Mouse (Mus musculus) MEL (cell line): ENCODE measurements around the gene Fam122a. TPM values are rescaled to one million over a fixed set of nuclear protein-coding genes. Genes with fewer than 3 reads are reported as not detected.

ENCODE experiments used
- DNase-seq: peaks from one replicate; pipeline ENCODE4 v3.0.0; 2011; ENCODE audit warnings: low read depth, low spot score
- H3K27ac ChIP-seq: 2 replicates; pipeline ENCODE4 v1.5.1; 2012; ENCODE audit warnings: low read depth, mild to moderate bottlenecking, control low read depth, low read length, moderate library complexity; ENCODE audit not compliant: control insufficient read depth
- H3K27me3 ChIP-seq, 2 experiments: fragments of 150-350 bp in 1 of 2; sonication (generic) in 1 of 2; 2 replicates each; pipeline ENCODE4 v1.6.1; 2012; ENCODE audit warnings: low read length in 2 of 2, mild to moderate bottlenecking in 2 of 2, improper control_type of control experiment in 1 of 2, moderate library complexity in 1 of 2; ENCODE audit not compliant: insufficient read depth in 2 of 2, control insufficient read depth in 1 of 2
- H3K36me3 ChIP-seq, 2 experiments: 2 replicates each; pipeline ENCODE4 v1.6.1; 2012 to 2014; ENCODE audit warnings: low read length in 2 of 2, improper control_type of control experiment in 1 of 2, inconsistent platforms in 1 of 2, mild to moderate bottlenecking in 1 of 2; ENCODE audit not compliant: insufficient read depth in 2 of 2, control insufficient read depth in 1 of 2
- H3K4me1 ChIP-seq, 2 experiments: fragments of 150-350 bp in 1 of 2; sonication (generic) in 1 of 2; 2 replicates each; pipeline ENCODE4 v1.6.1; 2012; ENCODE audit warnings: low read length in 2 of 2, improper control_type of control experiment in 1 of 2, mild to moderate bottlenecking in 1 of 2; ENCODE audit not compliant: insufficient read depth in 2 of 2, control insufficient read depth in 1 of 2
- H3K4me3 ChIP-seq, 2 experiments: fragments of 150-350 bp in 1 of 2; sonication (generic) in 1 of 2; 2 replicates each; pipeline ENCODE4 v1.5.1; 2012; ENCODE audit warnings: low read depth in 2 of 2, low read length in 2 of 2, mild to moderate bottlenecking in 2 of 2, moderate library complexity in 2 of 2, control low read depth in 1 of 2, improper control_type of control experiment in 1 of 2; ENCODE audit not compliant: control insufficient read depth in 1 of 2, insufficient read depth in 1 of 2
- H3K79me2 ChIP-seq: 2 replicates; pipeline ENCODE4 v1.6.1; 2012; ENCODE audit warnings: mild to moderate bottlenecking, low read length, moderate library complexity; ENCODE audit not compliant: control insufficient read depth, poor library complexity, insufficient read depth
- H3K9ac ChIP-seq: 2 replicates; pipeline ENCODE4 v1.6.1; 2012; ENCODE audit warnings: low read depth, mild to moderate bottlenecking, control low read depth, low read length, moderate library complexity; ENCODE audit not compliant: control insufficient read depth, poor library complexity, severe bottlenecking
- H3K9me3 ChIP-seq: fragments of 150-350 bp; sonication (generic); replicated peaks from 2 replicates; pipeline ENCODE4 v1.6.1; 2012; ENCODE audit warnings: mild to moderate bottlenecking, low read length, improper control_type of control experiment, moderate library complexity; ENCODE audit not compliant: insufficient read depth
- CHD2 ChIP-seq: IDR thresholded peaks from 2 replicates; pipeline ENCODE4 v1.6.1; 2011; ENCODE audit warnings: low read length, improper control_type of control experiment
- ELF1 ChIP-seq: IDR thresholded peaks from 2 replicates; pipeline ENCODE4 v1.6.1; 2014; ENCODE audit warnings: low read depth, mild to moderate bottlenecking, inconsistent platforms, low read length, improper control_type of control experiment, moderate library complexity
- EP300 ChIP-seq, 2 experiments: IDR thresholded peaks; 2 replicates each; pipeline ENCODE4 v1.6.1; 2011; ENCODE audit warnings: improper control_type of control experiment in 2 of 2, low read length in 2 of 2, low read depth in 1 of 2, mild to moderate bottlenecking in 1 of 2
- ETS1 ChIP-seq: IDR thresholded peaks from 2 replicates; pipeline ENCODE4 v1.6.1; 2012; ENCODE audit warnings: low read depth, mild to moderate bottlenecking, inconsistent platforms, low read length, improper control_type of control experiment, moderate library complexity
- GATA1 ChIP-seq: IDR thresholded peaks from 2 replicates; pipeline ENCODE4 v1.6.1; 2011; ENCODE audit warnings: low read depth, low read length, improper control_type of control experiment
- HCFC1 ChIP-seq: IDR thresholded peaks from 2 replicates; pipeline ENCODE4 v1.6.1; 2012; ENCODE audit warnings: low read depth, mild to moderate bottlenecking, inconsistent platforms, low read length, improper control_type of control experiment, moderate library complexity
- KAT2A ChIP-seq: conservative IDR thresholded peaks from 2 replicates; pipeline ENCODE4 v1.6.1; 2012; ENCODE audit warnings: low read depth, low read length, improper control_type of control experiment, inconsistent platforms
- MAZ ChIP-seq: IDR thresholded peaks from 2 replicates; pipeline ENCODE4 v1.6.1; 2012; ENCODE audit warnings: low read depth, mild to moderate bottlenecking, inconsistent platforms, low read length, improper control_type of control experiment
- MXI1 ChIP-seq: IDR thresholded peaks from 2 replicates; pipeline ENCODE4 v1.6.1; 2011; ENCODE audit warnings: mild to moderate bottlenecking, low read depth, low read length, improper control_type of control experiment
- MYC ChIP-seq: IDR thresholded peaks from 2 replicates; pipeline ENCODE4 v1.6.1; 2011; ENCODE audit warnings: low read depth, mild to moderate bottlenecking, low read length, improper control_type of control experiment, moderate library complexity
- NELFE ChIP-seq: IDR thresholded peaks from 2 replicates; pipeline ENCODE4 v1.6.1; 2011; ENCODE audit warnings: low read depth, low read length, improper control_type of control experiment
- POLR2A ChIP-seq, 2 experiments: IDR thresholded peaks; 2 replicates each; pipeline ENCODE4 v1.6.1; 2011 to 2012; ENCODE audit warnings: low read length in 2 of 2, mild to moderate bottlenecking in 2 of 2, control low read depth in 1 of 2, improper control_type of control experiment in 1 of 2, low read depth in 1 of 2, moderate library complexity in 1 of 2; ENCODE audit not compliant: control insufficient read depth in 1 of 2, insufficient read depth in 1 of 2, poor library complexity in 1 of 2
- RAD21 ChIP-seq: IDR thresholded peaks from 2 replicates; pipeline ENCODE4 v1.6.1; 2011; ENCODE audit warnings: mild to moderate bottlenecking, low read depth, low read length, improper control_type of control experiment
- RCOR1 ChIP-seq: IDR thresholded peaks from 2 replicates; pipeline ENCODE4 v1.6.1; 2012; ENCODE audit warnings: low read depth, mild to moderate bottlenecking, inconsistent platforms, low read length, improper control_type of control experiment
- SMC3 ChIP-seq: IDR thresholded peaks from 2 replicates; pipeline ENCODE4 v1.6.1; 2011; ENCODE audit warnings: low read depth, low read length, improper control_type of control experiment
- TAL1 ChIP-seq: IDR thresholded peaks from 2 replicates; pipeline ENCODE4 v1.6.1; 2012; ENCODE audit warnings: mild to moderate bottlenecking, inconsistent platforms, low read length, moderate library complexity, mixed read lengths
- TBP ChIP-seq: IDR thresholded peaks from 2 replicates; pipeline ENCODE4 v1.8.0; 2011; ENCODE audit warnings: low read depth, low read length, improper control_type of control experiment
- TCF12 ChIP-seq: IDR thresholded peaks from 2 replicates; pipeline ENCODE4 v1.6.1; 2014; ENCODE audit warnings: low read depth, mild to moderate bottlenecking, inconsistent platforms, low read length, improper control_type of control experiment, moderate library complexity
- UBTF ChIP-seq: IDR thresholded peaks from 2 replicates; pipeline ENCODE4 v1.6.1; 2012; ENCODE audit warnings: low read depth, mild to moderate bottlenecking, inconsistent platforms, low read length, improper control_type of control experiment, moderate library complexity, borderline replicate concordance; ENCODE audit not compliant: insufficient read depth
- USF2 ChIP-seq, 2 experiments: IDR thresholded peaks; 2 replicates each; pipeline ENCODE4 v1.6.1; 2011 to 2012; ENCODE audit warnings: improper control_type of control experiment in 2 of 2, low read length in 2 of 2, borderline replicate concordance in 1 of 2, inconsistent platforms in 1 of 2, low read depth in 1 of 2, mild to moderate bottlenecking in 1 of 2; ENCODE audit not compliant: insufficient read depth in 1 of 2
- ZC3H11A ChIP-seq: IDR thresholded peaks from 2 replicates; pipeline ENCODE4 v1.6.1; 2012; ENCODE audit warnings: low read depth, mild to moderate bottlenecking, inconsistent platforms, low read length, improper control_type of control experiment
- ZKSCAN1 ChIP-seq: IDR thresholded peaks from 2 replicates; pipeline ENCODE4 v1.6.1; 2012; ENCODE audit warnings: low read depth, mild to moderate bottlenecking, inconsistent platforms, low read length, improper control_type of control experiment, moderate library complexity
- ZMIZ1 ChIP-seq: IDR thresholded peaks from 2 replicates; pipeline ENCODE4 v1.6.1; 2012; ENCODE audit warnings: low read depth, mild to moderate bottlenecking, inconsistent platforms, low read length, improper control_type of control experiment, moderate library complexity
- polyA plus RNA-seq, 2 experiments: library from polyadenylated mRNA; stranded (reverse) in 1 of 2; unstranded in 1 of 2; fragments of >175 nt in 1 of 2; fragments of >200 nt in 1 of 2; gene quantifications; 2 replicates each; pipeline versions ENCODE4 v1.2.1 to v1.2.4; 2012; ENCODE audit warnings: low replicate concordance in 2 of 2, low read depth in 1 of 2; ENCODE audit not compliant: insufficient read length in 2 of 2, insufficient read depth in 1 of 2, missing spikeins in 1 of 2
- total RNA-seq: library from RNA; depleted of rRNA; stranded (reverse); fragments of 300-350 nt; gene quantifications from 2 replicates; pipeline ENCODE4 v1.2.3, GENCODE M21; 2012

Gene Fam122a
- total and polyA plus RNA-seq, 3 experiments = 4.5 to 38.4 TPM; not detected in 1

- no peaks in the 10 kb centered on the region for H3K9me3 ChIP-seq
- H3K4me3 ChIP-seq = no peak overlapping the region
- no peaks in the 10 kb centered on the region for H3K79me2 ChIP-seq
- H3K4me1 ChIP-seq = peaks cover 9 to 11% of the 10 kb centered on the region in 2 experiments; a peak in 3 of 4 replicates
- DNase-seq = no peak
- TF ChIP-seq ZKSCAN1 (no peak), RAD21 (no peak), TCF12 (no peak), EP300 (IDR thresholded peaks at IDR 0.05; ENCODE audit: low read depth in 1 of 2, low read length in 2 of 2) (no peak), GATA1 (no peak), UBTF (no peak), KAT2A (no peak), HCFC1 (no peak), ETS1 (no peak)
- no peak overlapping the region for H3K9ac ChIP-seq
- H3K36me3 ChIP-seq = peaks cover 0 to 12% of the 10 kb centered on the region in 2 experiments; a peak in 2 of 4 replicates
- H3K27me3 ChIP-seq = no peaks in the 10 kb centered on the region
- H3K27ac ChIP-seq = no peak overlapping the region
These were observed 44.8 kb upstream of the Fam122a start for GRCm38 (mm10) chr19:24521997-24522396.

- Histone ChIP-seq H3K27ac (no peak overlapping the region), H3K4me1 (peaks cover 5 to 7% of the 10 kb centered on the region in 2 experiments; a peak in 3 of 4 replicates), H3K9ac (no peak overlapping the region), H3K27me3 (no peaks in the 10 kb centered on the region), H3K79me2 (no peaks in the 10 kb centered on the region), H3K9me3 (no peaks in the 10 kb centered on the region), H3K4me3 (no peak overlapping the region), H3K36me3 (peaks cover 0 to 7% of the 10 kb centered on the region in 2 experiments; a peak in 2 of 4 replicates)
- DNase-seq = no peak
- no peak for TF ChIP-seq ZMIZ1
These were observed 44.0 kb upstream of the Fam122a start for GRCm38 (mm10) chr19:24521146-24521545.

- Histone ChIP-seq H3K36me3 (peaks cover 0 to 7% of the 10 kb centered on the region in 2 experiments; a peak in 2 of 4 replicates), H3K4me1 (peaks cover 5 to 7% of the 10 kb centered on the region in 2 experiments; a peak in 3 of 4 replicates), H3K4me3 (no peak overlapping the region), H3K9ac (no peak overlapping the region), H3K79me2 (no peaks in the 10 kb centered on the region), H3K27ac (no peak overlapping the region), H3K27me3 (no peaks in the 10 kb centered on the region), H3K9me3 (no peaks in the 10 kb centered on the region)
- DNase-seq = no peak
- TF ChIP-seq ELF1 = no peak
- TF ChIP-seq POLR2A (IDR thresholded peaks at IDR 0.05; ENCODE audit: control insufficient read depth in 1 of 2, insufficient read depth in 1 of 2, low read depth in 1 of 2, low read length in 2 of 2, poor library complexity in 1 of 2) = no peak
- TF ChIP-seq UBTF = no peak
- TF ChIP-seq MYC = no peak
- TF ChIP-seq NELFE = no peak
- TF ChIP-seq ZC3H11A = no peak
- no peak for TF ChIP-seq MXI1
- no peak for TF ChIP-seq TBP
- no peak for TF ChIP-seq SMC3
- no peak for TF ChIP-seq HCFC1
- TF ChIP-seq RCOR1 = no peak
- no peak for TF ChIP-seq KAT2A
- no peak for TF ChIP-seq TAL1
- no peak for TF ChIP-seq USF2 (IDR thresholded peaks at IDR 0.05; ENCODE audit: borderline replicate concordance in 1 of 2, insufficient read depth in 1 of 2, low read depth in 1 of 2, low read length in 2 of 2)
- TF ChIP-seq MAZ = no peak
- TF ChIP-seq CHD2 = no peak
- no peak for TF ChIP-seq ZKSCAN1
These were observed 42.7 kb upstream of the Fam122a start for GRCm38 (mm10) chr19:24519732-24520409.
